ENCODE assay signal across 15 mouse cellular contexts in genomic region chr13:112762548-112762947, GRCm38 (mm10). TPM values are rescaled to one million over a fixed set of nuclear protein-coding genes. Genes with fewer than 3 reads are reported as not detected.
A peak's percentile ranks its signal among the peaks of the same experiment; 100 is the strongest.
DNase-seq lines count a peak whose midpoint lies in the region; ATAC-seq and TF ChIP-seq lines count a peak whose summit lies in the region.
"Had no signal": no experiment of that assay in that cellular context is flagged by ENCODE, and none has a peak within 500 bp of the region (broad histone marks: within the 10 kb centered on the region; RNA-seq: fewer than 3 reads in every experiment).

No protein-coding gene starts in this region.

- intact Hi-C loops in gastrocnemius, postnatal 14 days (cut with DNase I; ENCODE audit: low total_unique reads), result no loop called here

- H3K4me2 ChIP-seq in kidney, embryonic 14.5 days (replicated peaks; ENCODE audit: low read depth, low read length), result no peak overlapping the region
- H3K4me2 ChIP-seq in lung, postnatal 0 days (replicated peaks; ENCODE audit: low read depth, low read length), result no peak overlapping the region
- H3K4me2 ChIP-seq: limb, embryonic 13.5 days; neural tube, embryonic 15.5 days had no signal

- H3K4me1 ChIP-seq in kidney, embryonic 14.5 days (ENCODE audit: control insufficient read depth, insufficient read depth, low read length), result peaks cover 21% of the 10 kb centered on the region
- peaks cover 4% of the 10 kb centered on the region; the same call in 1 of the 2 replicates for H3K4me1 ChIP-seq in lung, postnatal 0 days (ENCODE audit: insufficient read depth, low read depth, low read length)
- H3K4me1 ChIP-seq: neural tube, embryonic 15.5 days had no signal

- ATAC-seq in kidney, embryonic 14.5 days (ENCODE audit: low FRiP score, low TSS enrichment), result 0 out of 2 replicates have a peak, but pooled peaks have one; percentile 60
- ATAC-seq in lung, postnatal 0 days, result no peak
- no peak for ATAC-seq in megakaryocyte-erythroid progenitor cell, adult 5-6 weeks (replicated peaks; ENCODE audit: low FRiP score, low TSS enrichment, poor library complexity, severe bottlenecking)
- ATAC-seq: activated CD4-positive, CD25-positive, alpha-beta regulatory T cell, adult 4 months had no signal

- peak; percentile 40 for DNase-seq in gastrocnemius, adult 18-20 months (ENCODE audit: low spot score)
- no peak for DNase-seq in gastrocnemius, postnatal 14 days
- no peak for DNase-seq in kidney, adult 9 months
- DNase-seq in lung, postnatal 0 days (ENCODE audit: low spot score), result peak; percentile 81
- no peak for DNase-seq in lung, postnatal 4 days
- no peak for DNase-seq in right cerebral cortex, postnatal 36 days (ENCODE audit: low spot score in 2 of 2)
- DNase-seq: adrenal gland, postnatal 36 days; cerebellum, adult 9-11 months; thymus, postnatal 25 days had no signal

- no peaks in the 10 kb centered on the region for H3K27me3 ChIP-seq in kidney, embryonic 14.5 days (ENCODE audit: control insufficient read depth, insufficient read depth, low read length)
- no peaks in the 10 kb centered on the region for H3K27me3 ChIP-seq in lung, postnatal 0 days (replicated peaks; ENCODE audit: insufficient read depth, low read length)
- H3K27me3 ChIP-seq: limb, embryonic 13.5 days; neural tube, embryonic 15.5 days had no signal

- H3K9me3 ChIP-seq in kidney, embryonic 14.5 days (ENCODE audit: control insufficient read depth, low read length), result peaks cover 10% of the 10 kb centered on the region; the same call in 1 of the 2 replicates
- H3K9me3 ChIP-seq in lung, postnatal 0 days (ENCODE audit: low read length), result no peaks in the 10 kb centered on the region
- H3K9me3 ChIP-seq: neural tube, embryonic 15.5 days had no signal

- TF ChIP-seq EP300 in lung, postnatal 0 days (IDR thresholded peaks at IDR 0.05), result no peak

- no peak overlapping the region for H3K4me3 ChIP-seq in kidney, embryonic 14.5 days (ENCODE audit: low read length)
- H3K4me3 ChIP-seq in lung, postnatal 0 days (ENCODE audit: low read depth, low read length), result no peak overlapping the region
- H3K4me3 ChIP-seq: forebrain, embryonic 10.5 days; limb, embryonic 13.5 days; neural tube, embryonic 15.5 days had no signal

- no peak overlapping the region for H3K27ac ChIP-seq in kidney, embryonic 14.5 days (ENCODE audit: low read depth, low read length)
- H3K27ac ChIP-seq in lung, postnatal 0 days (ENCODE audit: low read length), result peak overlapping the region; percentile 76; the same call in 1 of the 2 replicates
- H3K27ac ChIP-seq: forebrain, embryonic 10.5 days; limb, embryonic 13.5 days; neural tube, embryonic 15.5 days had no signal

- WGBS in kidney, embryonic 14.5 days, result 29% methylated on average over 4 of the region's 4 CpGs
- WGBS in lung, postnatal 0 days, result 34% methylated on average over 4 of the region's 4 CpGs

- no peak overlapping the region for H3K9ac ChIP-seq in kidney, embryonic 14.5 days (ENCODE audit: low read depth, low read length)
- H3K9ac ChIP-seq in lung, postnatal 0 days (replicated peaks; ENCODE audit: low read depth), result no peak overlapping the region
- H3K9ac ChIP-seq: limb, embryonic 13.5 days; neural tube, embryonic 15.5 days had no signal

- H3K36me3 ChIP-seq in kidney, embryonic 14.5 days (ENCODE audit: control insufficient read depth, insufficient read depth, low read length), result no peaks in the 10 kb centered on the region
- no peaks in the 10 kb centered on the region for H3K36me3 ChIP-seq in lung, postnatal 0 days (ENCODE audit: insufficient read depth, low read length)
- H3K36me3 ChIP-seq: forebrain, embryonic 10.5 days; neural tube, embryonic 15.5 days had no signal

- TF ChIP-seq CTCF in lung, postnatal 0 days (IDR thresholded peaks at IDR 0.05), result no peak

RNA-seq across cellular contexts. Expression of gene Plpp1, which starts 38.0 kb away (rescaled TPM):
- 10 to 100 TPM; 34.2 to 53.9 TPM for total RNA-seq in gastrocnemius, adult 18-20 months (2021)
- total RNA-seq in gastrocnemius, postnatal 14 days (2021), result 10 to 100 TPM; 57.8 to 63.2 TPM
- 61.9 and 63.6 TPM in 2 replicates for polyA plus RNA-seq in kidney, embryonic 14.5 days (2014; fragmentation: Nextera tagmentation; extraction: Ambion mirVana)
- 247 and 292 TPM in 2 replicates for polyA plus RNA-seq in lung, postnatal 0 days (2015; fragmentation: Nextera tagmentation; extraction: Ambion mirVana)
- total RNA-seq in megakaryocyte-erythroid progenitor cell, adult 5-6 weeks (2014; fragmentation: Nextera tagmentation), result 9.7 and 17.3 TPM in 2 replicates
- total RNA-seq in megakaryocyte-erythroid progenitor cell, adult 5-6 weeks (2017), result 8.3 and 19.3 TPM in 2 replicates

Comparison
In these comparisons a context has a peak if more than half of its experiments do, and no peak if none do; other contexts are left out.
1. DNase-seq: peak in gastrocnemius, adult 18-20 months (single experiment) and lung, postnatal 0 days (single experiment); none in gastrocnemius, postnatal 14 days (single experiment), kidney, adult 9 months (single experiment), lung, postnatal 4 days (0 of 2) and right cerebral cortex, postnatal 36 days (0 of 2).